Mouse (Mus musculus) right cerebral cortex, postnatal 14 days (tissue): ENCODE measurements around the gene Prox2.

Experiments
- DNase-seq: peaks from one replicate; pipeline ENCODE4 v3.0.0; 2022

Prox2 gene

GRCm38 (mm10) chr12:85129426-85129978 is 18.9 kb upstream of the Prox2 start:
- DNase-seq: no peak

- DNase-seq: no peak
Observed at GRCm38 (mm10) chr12:85126986-85127603, 16.5 kb upstream of the Prox2 start.

DNA sequence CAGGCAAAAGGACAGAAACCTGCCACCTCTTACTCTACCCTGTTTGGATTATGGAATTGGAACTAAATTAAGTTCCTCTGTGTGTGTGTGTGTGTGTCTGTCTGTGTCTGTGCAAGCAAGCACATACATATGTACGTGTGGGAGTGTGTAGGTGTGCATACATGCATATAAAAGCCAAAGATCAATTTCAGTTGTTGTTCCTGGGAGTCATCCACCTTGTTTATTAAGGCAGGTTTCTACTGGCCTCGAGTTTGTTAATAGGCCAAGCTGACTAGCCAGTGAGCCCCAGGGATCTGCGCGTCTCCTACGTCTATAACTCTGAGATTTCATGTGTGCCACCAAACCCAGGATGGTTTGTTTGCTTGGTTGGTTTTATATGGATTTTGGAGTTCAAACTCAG is 14.2 kb upstream of the Prox2 start:
- DNase-seq: no peak

DNA sequence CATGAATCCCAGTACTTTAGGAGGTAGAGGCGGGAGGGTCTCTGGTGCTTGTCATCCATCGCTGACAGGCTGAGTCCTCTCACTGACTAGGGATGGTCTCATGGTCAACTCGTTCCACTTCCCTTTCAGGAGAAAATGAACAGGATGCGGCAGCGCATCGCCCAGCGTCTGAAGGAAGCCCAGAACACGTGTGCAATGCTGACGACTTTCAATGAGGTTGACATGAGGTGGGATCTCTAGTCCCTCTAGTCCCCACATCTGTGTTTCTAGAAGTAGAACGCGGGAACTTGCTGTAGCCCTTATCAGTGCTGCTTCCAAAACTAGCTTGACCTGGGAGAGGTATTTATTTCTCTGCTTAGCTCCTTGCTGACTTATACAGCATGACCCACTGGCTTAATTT is 13.1 kb upstream of the Prox2 start:
- DNase-seq: no peak

GRCm38 (mm10) chr12:85123108-85123530 is 12.6 kb upstream of the Prox2 start:
- DNase-seq: no peak

GRCm38 (mm10) chr12:85121806-85122459 is 11.4 kb upstream of the Prox2 start:
- no peak for DNase-seq

- DNase-seq: no peak
Observed at GRCm38 (mm10) chr12:85115678-85116077, 5.1 kb upstream of the Prox2 start.

- no peak for DNase-seq
Observed at GRCm38 (mm10) chr12:85113917-85114316, 3.4 kb upstream of the Prox2 start.

- DNase-seq: no peak
Observed at GRCm38 (mm10) chr12:85113337-85113736, 2.8 kb upstream of the Prox2 start.

DNA sequence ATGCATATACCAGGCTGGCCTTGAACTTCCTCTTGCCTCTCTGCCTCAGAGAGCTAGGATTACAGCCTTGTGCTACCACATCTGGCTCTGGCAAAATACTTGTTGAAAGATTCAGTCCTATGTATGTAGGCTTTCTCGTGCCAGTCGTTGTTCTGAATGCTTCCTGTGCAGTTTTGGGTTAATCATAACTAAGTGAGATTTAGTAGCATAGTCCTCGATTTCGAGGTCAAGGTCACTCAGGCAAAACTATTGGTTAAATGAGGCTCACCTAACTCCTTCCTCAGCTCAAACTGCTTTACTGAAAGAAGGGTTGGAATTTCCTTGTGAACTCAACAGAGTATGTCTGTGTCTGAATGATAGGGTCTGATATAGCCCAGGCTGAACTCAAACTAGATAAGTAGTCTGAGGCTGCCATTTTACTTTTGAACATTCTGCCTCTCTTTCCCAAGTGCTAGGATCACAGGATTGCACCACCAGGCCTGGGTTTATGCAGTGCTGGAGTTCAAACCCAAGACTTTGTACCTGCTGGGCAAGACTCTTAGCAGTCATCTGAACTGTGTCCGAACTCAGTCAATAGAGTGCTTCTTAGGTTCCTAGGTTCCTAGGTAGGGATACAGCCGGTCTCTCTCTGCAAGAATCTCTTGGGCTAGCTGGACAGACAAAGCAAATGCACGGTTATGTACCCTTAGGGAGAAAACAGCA is 2.1 kb upstream of the Prox2 start:
- DNase-seq: no peak

GRCm38 (mm10) chr12:85110011-85110697 is 405 bp downstream of the Prox2 start:
- no peak for DNase-seq

- DNase-seq: no peak
Observed at GRCm38 (mm10) chr12:85109426-85109825, 1.1 kb downstream of the Prox2 start.

- DNase-seq: no peak
Observed at GRCm38 (mm10) chr12:85108643-85109042, 1.9 kb downstream of the Prox2 start.

GRCm38 (mm10) chr12:85106292-85106691 is 4.3 kb downstream of the Prox2 start:
- no peak for DNase-seq

DNA sequence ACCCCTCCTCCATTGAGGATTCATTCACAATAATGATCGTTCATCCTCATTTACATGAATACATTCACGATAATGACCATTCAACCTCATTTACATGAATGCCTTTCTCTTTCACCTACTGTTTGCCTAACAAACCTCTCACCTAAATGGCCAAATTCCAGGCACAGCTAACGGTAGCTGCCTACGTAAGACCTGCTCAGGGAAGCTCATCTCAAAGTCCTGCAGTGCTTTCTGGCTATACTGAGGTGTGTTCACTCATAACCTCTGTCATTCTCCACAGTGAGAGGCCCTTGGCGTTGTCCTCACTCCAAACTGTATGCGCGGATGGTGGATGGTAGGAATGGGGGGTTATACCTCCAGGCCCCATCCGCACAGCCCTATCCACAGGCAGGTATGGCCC is 5.8 kb downstream of the Prox2 start:
- DNase-seq: no peak

DNA sequence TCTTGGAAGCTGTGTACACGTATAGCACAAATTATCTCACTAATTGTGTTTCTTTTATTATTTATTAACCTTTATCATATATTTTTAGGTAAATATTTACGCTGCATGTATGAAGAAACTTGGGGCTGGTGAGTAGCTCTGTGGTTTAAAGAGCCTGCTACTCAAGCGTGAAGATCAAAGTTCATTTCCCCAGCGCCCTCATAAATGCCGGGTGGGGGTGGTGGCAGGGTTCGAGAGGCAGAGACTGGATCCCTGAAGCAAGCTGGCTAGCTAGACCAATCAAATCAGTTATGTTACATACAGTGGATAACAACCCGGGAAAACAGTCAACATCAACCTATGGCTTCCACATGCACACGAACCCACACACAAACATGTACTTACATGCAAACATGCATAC is 7.5 kb downstream of the Prox2 start:
- DNase-seq: no peak

- no peak for DNase-seq
Observed at GRCm38 (mm10) chr12:85101521-85102106, 8.9 kb downstream of the Prox2 start.

- DNase-seq: no peak
Observed at GRCm38 (mm10) chr12:85101001-85101400, 9.6 kb downstream of the Prox2 start.

- no peak for DNase-seq
Observed at GRCm38 (mm10) chr12:85095859-85096258, 14.7 kb downstream of the Prox2 start.

DNA sequence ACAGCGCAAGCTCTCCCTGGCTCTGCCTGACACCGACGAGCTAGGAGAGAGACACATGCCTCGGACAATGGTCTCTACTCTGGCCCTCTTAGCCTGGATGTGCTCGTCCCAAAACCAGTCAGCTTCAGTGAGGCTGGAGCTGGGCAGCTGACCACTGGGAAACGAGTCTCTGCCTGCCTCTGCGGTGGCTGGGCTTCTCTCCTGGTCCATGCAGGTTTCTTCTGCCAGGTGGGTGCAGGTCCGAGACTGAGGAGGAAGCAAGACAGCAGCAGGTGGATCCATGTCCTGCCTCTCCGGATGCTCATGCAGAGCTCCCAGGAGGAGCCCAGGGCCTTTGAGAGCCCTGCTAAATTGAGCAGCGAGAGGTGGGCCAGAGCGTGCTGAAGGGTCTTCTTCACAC is 15.4 kb downstream of the Prox2 start:
- no peak for DNase-seq

DNA sequence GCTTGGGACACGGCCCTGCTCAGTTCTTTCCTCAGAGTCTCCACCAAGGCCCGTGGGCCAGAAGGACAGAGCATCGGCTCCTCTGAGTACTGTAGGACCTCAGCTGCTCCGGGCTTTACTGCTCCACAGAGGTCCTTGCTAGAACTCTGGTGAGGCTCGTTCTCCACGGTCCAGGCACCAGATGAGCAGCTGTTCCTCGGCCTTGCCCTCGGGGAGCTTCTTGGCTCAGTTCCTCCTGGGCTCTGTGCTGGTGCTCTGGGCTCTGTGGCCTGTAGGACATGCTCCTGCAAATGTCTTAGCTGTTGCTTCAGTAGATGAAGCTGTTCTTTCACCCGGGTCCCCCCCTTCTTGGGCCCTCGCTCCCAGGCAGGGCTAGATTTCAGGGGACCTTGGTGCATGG is 15.9 kb downstream of the Prox2 start:
- no peak for DNase-seq

- DNase-seq: peak; percentile 60
Observed at GRCm38 (mm10) chr12:85094010-85094409, 16.5 kb downstream of the Prox2 start.

DNA sequence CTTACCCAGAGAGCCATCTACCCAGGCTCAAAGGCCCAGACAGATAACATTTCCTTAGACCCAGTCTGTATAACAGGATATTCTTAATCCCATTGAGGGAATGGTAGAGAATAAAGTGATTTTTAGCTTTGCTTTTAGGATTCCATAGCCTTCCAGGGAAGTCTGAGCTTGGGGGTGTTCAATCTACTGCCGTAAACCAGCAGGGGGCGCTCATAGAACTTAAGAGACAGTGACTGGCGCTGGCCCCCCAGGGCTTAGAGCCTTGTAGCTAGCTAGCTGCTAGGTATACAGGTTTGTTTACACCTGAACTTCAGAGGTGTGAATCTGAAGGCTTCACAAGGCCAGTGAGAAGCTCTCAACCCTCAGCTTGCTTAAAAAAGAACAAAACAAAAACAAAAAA is 18.3 kb downstream of the Prox2 start:
- DNase-seq: peak; percentile 81
